Mouse (Mus musculus) adrenal gland, postnatal 14 days (tissue): ENCODE data around the gene Txndc2. TPM values are rescaled to one million over a fixed set of nuclear protein-coding genes. Genes with fewer than 3 reads are reported as not detected.
A peak's percentile ranks its signal among the peaks of the same experiment; 100 is the strongest.
"Not testable (repeated sequence)": the region's sequence is repeated elsewhere in the genome, so short reads cannot be mapped to it uniquely, and the experiment has no call there.

ENCODE experiments used
- DNase-seq: peaks from one replicate; pipeline ENCODE4 v3.0.0; 2021; ENCODE audit warnings: mixed read lengths
- total RNA-seq: library from RNA; stranded (reverse); gene quantifications from 2 replicates; pipeline ENCODE4 v1.2.3, GENCODE M21; 2021

The Txndc2 gene
- total RNA-seq, 1 experiment from 2014 or later = 11.9 TPM

DNA sequence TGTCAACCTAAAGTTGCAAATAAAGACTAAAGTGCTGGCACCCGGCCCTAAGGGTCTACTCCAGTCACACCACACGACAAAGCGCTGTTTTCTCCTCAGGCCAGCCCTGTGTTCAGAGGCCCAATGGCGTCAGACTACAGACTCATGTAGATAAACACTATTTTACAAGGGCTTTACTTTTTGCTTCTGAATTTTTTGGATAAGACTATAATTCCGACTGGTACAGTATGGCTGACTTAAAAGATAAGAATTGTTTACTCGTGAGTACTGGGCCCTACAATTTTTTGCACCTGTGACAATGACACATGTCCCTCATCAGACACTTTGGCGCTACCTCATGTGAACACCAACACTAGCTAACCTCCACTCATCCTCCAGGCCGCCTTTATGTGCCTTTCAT is 14.1 kb upstream of the Txndc2 start:
- no peak for DNase-seq

DNA sequence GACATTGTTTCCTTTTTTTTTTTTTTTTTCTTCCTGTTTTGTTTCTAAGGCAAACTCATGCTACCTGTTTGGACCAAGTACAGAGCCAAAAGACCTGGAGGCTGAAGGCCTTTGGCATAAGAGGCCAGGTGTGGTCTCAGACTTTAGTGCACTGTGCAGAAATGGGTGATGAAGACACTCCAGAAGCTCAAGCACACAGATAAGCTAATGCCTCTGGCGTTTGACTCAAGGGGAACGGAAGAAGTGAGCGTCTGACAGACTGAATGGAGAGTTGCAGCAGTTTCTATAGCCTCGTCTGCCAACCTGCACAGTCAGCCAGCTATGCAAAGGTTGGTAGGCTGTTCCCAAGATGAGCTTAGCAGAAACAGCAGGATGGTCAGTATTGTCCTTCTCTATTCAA is 13.6 kb upstream of the Txndc2 start:
- DNase-seq = no peak

DNA sequence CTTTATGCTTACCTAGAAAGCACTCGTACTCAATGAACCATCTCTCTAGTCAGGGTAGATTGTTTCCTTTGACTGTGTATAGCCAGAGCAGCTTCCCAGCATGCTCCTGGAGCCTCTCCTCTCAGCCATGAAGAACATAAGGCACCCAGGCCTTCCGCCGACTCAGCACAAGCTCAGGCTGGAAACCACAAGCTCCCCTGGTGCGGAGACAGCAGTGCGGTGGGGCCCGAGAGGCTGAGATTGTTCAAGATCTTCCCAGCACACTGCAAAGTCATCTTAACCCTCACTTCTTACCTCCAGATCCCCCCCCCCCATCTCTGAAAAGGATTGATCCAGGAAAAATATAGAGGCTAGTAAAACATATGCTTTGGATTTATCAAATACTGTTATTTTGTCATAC is 8.6 kb upstream of the Txndc2 start:
- DNase-seq = no peak

DNA sequence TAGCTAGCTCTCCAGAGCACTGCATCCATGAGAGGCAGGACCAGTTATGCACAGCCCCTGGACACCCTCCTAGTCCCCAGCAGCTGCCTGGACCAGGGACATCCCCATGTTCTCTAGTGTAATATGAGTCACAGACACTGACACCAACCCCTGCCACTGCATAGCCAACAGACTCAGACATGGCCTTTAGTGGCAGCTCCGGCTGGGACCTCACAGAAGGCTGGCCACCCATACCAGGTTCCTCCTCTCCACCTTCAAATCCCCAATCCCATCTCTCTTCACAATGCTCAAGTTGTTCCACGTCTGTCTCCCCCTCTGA is 7.2 kb upstream of the Txndc2 start:
- DNase-seq = peak; percentile 28

DNA sequence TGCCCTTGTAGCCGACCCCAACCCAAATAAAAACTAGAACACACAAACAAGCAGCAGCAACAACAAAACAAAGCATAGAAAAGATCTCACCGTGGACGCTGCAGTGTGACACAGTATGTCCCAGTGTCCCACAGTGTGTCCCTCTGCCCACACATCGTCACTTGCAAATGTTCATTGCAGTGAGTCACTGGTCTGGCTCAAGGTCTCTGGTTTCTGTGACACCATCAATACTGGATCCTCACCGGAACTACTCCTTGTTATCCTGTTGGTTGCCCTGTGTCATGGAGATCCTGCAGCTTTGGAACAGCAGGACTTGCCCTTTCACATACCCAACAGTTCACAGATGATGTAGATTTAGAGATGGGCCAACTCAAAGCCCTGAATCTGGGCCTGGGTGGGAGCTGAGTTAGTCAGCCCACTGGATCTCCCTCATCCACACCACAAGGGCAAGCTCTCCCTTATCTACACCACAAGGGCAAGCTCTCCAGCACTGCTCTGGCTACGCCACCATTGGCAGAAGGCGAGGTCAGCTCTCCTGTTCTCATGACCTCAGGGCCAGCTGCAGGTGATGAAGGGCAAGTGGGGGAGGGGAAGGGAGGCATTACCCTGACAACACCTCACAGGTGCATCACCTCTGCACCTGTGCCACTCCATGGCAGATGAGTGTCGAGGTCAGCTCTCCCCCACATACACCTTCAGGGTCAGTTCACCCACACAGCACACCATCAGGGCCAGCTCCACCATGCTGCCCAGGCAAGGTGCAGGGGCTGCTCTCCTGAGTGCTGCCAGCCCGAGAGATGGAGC is 6.6 kb upstream of the Txndc2 start:
- DNase-seq = peak; percentile 80

DNA sequence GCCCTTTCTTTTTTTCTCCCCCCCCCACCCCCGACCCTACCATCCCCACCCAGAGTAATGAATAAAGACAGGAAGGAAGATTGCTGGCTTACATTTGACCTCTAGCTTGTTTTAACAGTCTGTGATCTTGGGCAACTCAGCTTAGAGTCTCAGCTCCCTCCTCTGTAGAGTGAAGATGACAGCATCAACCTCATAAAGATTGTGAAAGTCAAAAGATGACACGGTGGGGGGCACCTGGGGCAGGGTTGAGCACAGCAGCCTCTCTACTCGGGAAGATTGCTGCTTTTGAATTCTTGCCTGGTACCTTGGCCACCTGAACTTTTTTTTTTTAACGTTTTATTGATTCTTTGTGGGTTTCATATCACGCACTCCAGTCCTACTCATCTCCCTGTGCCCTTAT is 6.0 kb upstream of the Txndc2 start:
- peak; percentile 34 for DNase-seq

DNA sequence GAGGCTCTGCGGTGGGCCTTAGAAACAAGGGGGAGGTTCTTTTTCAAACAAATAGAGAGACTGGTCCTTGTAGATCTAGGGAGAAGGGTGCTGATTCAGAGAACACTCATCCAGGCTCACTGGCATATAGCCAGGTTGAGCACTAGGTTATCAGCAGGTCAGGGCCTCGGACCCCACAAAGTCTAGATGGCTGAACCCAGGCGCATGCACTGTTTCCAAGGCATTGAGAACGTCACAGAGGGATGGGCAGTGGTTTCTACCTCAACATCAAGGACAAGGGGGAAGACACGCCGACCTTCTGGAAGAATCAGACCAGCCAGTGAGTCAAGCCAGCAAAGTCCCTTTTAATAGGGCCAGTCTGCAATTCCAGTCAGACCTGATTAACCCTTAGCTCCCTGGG is 5.3 kb upstream of the Txndc2 start:
- DNase-seq = peak; percentile 83

DNA sequence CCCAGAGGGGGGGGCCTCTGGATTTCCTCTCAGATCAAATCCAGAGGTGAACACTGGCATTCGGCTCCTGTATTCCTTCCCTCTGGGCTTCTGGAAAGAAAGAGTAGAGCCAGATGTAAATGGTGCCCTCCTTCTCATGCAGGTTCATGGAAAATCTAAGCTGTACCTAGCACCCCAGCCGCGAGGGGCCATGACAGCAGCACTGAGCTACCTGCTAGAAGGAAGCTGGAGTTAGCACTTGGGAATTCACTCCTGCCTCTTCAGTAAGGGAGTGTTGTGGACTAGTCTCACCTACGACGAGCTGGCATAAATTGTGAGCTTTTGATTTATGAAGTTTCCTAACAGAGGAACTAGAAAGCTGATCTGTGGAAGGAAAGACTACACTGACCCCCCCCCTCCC is 1.6 kb upstream of the Txndc2 start:
- no peak for DNase-seq

DNA sequence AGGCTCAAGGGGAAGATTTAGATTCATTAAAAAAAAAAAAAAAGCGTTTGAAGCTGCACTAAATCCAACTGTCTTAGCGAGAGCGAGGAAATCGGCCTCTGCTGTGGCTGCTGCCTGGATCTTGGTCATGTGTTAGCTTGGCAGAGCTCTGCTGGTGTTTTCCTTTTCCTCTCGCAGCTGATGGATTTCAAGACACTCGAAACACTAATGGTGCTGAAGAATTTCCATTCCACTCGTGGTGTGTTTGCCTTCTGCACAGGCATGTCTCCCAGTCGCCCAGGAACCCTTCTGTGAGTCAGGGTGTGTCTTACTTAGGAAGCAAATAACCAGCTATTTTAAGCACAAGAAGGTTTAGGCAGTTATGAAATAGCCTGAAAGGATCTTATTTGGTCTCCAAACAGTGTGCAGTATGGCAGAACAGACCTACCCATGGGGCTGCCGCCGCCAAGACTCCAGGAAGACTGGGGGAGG is 1.1 kb upstream of the Txndc2 start:
- no peak for DNase-seq

DNA sequence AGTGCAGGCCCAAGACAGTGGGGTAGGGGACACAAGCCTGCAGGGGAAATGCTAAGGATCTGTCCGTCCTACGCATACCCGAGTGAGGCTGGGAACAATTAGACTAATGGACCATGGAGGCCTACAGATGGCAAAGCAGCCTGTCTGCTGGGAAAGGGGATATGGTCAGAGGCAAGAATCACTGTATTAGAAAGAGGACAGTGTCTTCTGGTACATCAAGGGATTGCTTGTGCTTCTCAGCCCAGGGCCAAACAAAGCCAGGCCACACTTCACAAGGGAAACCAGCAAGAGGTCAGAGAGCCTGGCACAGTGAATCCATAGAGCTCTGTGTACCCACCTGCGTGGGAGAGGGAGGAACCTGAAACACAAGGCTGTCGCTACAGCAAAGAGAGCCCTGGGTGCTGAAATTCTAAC is 617 bp upstream of the Txndc2 start:
- DNase-seq = no peak

DNA sequence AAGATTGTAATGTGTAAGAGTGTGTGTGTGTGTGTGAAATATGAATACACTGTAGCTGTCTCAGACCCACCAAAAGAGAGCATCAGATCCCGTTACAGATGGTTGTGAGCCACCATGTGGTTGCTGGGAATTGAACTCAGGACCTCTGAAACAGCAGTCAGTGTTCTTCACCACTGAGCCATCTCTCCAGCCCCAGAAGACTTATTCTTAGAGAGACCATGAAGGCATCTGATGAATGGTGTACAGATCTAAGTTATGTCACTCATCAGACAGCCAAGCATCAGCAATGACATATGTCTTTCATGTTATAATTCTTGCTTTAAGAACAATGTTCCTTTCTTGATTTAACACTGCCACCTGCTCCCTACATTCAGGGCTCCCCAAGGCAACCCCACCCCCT is 2.8 kb downstream of the Txndc2 start:
- DNase-seq = no peak

DNA sequence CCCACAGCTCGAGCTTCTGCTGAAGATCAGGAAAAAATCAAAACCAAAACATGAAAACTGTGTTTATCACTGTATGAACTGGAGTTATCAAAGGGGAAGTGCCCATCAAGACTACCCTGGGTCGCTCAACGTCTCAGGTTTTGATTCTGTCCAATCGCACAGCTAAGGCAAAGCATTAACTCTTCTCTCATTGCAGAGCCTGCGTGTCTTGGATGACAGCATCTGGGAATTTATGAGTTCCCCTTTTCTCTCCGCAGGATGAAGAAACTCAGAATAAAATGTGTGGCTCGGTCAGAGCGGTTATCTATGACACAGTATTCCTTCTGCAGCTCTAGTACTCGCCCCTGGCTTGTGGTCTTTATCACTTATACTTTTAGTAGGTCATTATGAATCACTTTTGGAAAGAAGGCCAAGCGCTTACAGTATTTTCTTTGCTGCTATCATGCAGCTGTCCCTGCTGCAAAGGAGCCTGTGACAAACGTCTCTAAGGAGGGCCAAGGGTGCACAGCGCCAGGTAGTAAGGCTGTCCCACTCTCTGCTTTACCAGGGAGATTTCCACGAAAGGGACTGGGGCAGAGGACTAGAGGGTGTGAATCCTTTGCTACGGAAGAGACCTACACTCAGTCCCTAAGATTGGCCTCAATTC is 6.1 kb downstream of the Txndc2 start:
- peak; percentile 24 for DNase-seq

DNA sequence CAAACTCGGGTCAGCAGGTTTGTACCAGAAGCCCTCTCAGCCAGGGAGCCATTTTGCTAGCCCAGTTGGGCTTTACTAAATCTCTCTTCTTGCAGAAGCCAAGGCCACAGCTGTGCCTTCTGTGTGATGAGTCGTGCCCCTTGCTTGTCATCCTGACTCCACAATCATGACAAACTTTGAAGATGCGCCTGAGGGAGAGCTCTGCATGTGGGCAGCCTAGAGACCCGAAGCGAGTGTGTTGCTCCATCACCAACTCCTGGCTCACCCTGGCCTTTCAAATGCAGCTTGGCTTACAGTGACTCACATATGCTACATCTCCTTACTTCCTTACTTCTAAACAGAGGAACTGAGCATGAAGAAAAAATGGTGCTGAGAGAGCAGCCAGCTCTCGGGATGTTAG is 12.0 kb downstream of the Txndc2 start:
- DNase-seq = no peak

DNA sequence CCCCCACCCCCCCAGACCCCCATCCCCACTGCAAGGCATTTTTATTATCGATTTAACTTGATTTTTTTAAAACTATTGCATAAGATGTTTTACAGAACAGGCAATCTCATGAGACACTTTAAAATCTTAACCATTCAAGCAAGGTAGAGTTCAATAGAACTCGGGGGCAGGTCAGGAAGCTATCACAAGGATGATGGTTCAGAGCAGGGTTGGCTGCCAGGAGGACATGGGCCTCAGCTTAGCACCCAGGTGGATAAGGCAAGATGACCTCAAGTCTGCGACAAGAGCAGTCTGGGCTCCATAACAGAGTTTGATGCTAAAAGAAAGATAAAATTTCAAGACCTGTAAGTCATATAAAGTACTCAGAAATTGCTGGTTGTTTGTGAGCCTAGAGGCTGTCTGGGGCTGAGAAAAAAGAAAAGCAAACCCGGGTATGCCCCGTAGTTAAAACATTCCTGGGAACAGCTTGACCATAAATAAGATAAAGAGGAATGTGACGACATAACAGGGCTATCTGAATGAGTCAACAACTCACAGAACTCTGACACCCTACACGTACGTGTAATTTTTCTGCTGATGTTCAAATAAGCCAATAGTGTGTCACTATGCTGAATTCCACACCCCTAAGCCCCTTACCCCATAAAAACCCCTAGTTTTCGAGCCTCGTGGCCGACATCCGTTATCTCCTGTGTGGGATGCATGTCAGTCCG is 13.0 kb downstream of the Txndc2 start:
- DNase-seq = not testable (repeated sequence)

DNA sequence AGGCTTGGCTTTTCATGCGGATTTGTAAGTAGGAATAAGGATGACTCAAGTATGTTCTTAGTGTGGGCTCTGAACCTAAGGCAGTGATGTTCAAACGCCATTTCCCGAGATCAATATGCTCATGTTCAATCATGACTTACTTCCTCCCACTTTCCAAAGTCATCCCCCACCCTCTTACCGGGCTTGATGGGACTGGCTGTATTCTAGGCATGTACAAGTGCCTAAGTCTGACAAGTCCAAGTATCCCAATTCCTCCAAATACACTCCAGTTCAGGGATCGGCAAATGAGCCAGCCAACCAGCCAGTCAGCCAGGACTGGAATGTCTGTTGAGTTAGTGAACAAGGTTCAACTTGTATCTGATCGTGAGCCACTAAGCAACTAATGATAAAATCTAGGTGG is 15.7 kb downstream of the Txndc2 start:
- DNase-seq = no peak

DNA sequence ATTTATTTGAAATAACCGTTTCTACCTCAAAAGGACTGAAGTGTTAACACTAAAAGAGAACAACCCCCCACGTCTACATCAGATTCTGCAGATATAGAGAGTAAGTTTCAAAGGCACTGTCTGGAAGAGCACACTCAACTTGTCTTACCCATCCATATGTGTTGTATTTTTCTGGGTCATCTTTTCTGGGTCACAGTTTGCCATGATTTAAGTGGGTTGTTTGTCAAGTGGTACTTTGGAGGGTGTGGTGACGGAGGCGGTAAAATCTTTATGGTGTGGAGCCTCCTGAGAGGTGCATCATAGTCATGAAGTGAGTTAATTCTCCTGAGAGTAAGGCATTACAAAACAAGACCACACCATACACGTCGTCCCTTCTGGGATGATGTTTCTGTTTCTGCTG is 16.4 kb downstream of the Txndc2 start:
- no peak for DNase-seq

DNA sequence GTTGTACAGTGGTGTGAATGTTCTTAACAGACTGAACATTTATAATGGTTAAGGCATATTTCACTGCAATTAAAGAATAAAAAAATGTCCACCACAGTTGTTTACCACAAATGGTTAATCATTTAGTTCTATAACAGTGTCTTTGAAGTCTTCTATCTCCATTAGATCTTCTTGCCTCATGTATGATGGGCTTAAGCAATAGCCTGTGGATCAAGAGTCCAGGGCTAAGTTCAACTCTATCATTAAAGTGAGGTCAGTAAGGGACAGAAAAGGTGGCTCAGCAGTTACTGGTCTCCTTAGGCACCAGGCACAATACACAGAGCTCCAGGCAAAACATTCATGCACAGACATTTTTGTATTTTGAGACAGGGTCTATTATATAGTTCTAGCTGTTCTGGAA is 18.8 kb downstream of the Txndc2 start:
- no peak for DNase-seq

DNA sequence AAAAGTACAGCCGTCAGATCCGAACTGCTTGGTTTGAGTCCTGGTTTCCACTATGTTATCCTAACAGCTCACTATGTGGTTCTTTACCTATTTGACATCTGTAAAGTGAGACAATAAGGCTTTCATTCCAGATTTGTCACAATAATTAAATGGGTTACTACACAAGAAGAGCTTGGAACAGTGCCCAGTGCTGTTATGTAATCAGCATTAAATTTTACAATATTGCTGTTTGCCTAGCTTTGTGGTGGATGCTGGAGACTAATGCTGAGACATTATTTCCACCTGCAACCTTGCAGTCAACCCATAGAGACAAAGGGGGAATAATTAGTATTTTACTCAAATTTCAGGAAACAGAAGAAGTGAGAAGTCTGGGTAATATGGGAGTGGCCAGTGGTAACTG is 23.5 kb downstream of the Txndc2 start:
- DNase-seq = peak; percentile 48

DNA sequence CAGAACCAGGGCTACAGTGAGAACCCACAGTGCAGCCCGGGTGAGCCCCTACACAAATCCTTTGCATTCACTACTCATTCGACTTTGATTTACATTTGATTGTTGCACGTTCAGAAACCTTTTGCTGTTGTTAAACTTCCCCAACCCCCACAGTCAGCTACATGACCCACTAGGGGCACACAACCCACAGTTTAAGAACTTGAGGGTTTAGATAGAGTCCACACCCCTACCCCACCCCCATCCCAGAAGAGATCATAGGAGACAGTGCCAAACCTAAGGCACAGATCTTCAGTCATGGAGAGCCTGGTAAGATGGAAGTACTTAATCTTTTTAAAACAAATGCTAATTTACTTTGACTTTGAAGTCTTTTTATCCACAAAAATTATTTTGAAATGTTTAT is 26.3 kb downstream of the Txndc2 start:
- no peak for DNase-seq

DNA sequence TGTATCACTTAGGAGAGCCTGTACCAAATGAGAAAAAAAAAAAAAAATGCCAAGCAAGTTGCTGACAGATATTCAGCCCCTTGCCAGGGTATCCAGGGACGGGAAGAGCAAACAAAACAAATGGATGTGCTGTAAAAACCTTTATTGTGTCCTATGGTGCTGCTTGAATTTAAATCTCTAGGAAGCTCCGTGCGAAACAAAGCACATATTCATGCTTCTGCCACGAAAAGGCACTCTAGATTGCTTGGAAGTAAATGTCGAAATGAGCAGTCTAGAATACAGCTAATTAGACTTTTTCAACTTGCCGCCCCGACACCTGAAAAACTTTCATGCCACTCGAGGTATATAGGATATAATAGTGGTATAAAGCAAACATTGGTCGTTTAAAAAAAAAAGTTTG is 27.5 kb downstream of the Txndc2 start:
- no peak for DNase-seq

DNA sequence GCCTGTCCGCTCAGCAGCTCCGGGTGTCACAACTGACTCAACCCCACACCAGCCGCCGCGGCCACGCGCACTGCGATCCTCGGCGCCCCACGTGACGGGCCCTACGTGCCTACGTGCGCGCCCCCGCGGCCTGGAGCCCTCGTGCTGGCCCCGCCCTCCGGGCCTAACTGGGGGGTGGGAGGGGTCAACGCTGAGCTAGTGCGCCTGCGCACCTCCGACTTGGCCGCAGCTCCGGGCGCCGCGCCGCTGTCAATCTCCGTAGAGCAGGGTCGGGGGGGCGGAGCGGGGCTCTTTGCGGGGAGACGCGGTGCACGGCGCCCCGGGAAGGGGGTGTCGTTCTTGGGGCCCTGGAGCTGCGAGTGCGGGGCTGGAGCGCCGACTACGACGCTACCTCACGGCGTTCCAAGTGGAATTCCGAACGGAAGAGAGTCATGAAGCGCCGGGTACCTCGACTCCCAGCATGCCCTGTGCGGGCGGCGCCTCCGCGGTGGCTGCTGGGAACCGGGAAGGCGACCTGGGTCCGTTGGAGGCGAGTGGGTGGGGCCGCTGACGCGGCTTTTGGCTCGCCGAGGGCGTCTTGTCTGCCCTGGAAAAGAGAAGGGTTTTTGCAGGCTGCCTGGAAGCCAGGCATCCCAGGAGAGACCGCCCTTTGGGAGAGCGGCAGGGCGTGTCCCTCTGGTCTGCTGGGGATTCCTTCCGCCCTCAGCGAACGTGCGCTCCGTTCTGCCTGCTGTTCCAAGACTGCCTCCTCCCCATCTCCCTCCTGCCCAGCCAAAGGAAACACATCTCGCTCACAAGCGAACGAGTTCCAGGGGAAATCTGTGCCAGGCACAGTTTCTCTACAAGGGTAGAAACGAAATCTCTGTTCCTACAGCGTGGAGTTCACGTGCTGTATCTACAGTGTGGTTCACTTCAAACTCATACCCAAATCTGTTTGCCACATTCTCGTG is 28.2 kb downstream of the Txndc2 start, which contains the start of gene Vapa:
Gene Vapa, minus strand, starts transcription at position 93 of the 950 bp plus-strand sequence.
- peak; percentile 100 for DNase-seq

DNA sequence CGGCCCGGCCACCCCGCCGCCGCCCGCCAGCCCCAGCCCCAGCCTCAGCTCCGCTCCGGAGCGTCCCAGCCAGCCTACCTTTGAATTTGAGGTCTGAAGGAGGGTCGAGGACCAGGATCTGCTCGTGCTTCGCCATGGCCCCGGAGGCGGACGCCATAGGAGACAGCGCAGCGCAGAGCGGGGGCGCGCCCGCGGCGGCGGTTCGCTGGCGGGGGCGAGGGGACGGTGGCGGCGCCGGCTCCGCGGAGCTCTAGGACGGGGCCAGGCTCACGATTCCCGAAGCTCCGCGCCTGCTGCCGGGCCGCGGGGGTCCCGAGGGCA is 28.9 kb downstream of the Txndc2 start:
- DNase-seq = no peak
